Mouse (Mus musculus): ENCODE results near the gene Calcrl. TPM values are rescaled to one million over a fixed set of nuclear protein-coding genes. Genes with fewer than 3 reads are reported as not detected.
A peak's percentile ranks its signal among the peaks of the same experiment; 100 is the strongest.
"Not testable (repeated sequence)": the region's sequence is repeated elsewhere in the genome, so short reads cannot be mapped to it uniquely, and the experiment has no call there.

The Calcrl gene
- polyA plus RNA-seq, 1 experiment from 2014 or later: 38.3 TPM

GRCm38 (mm10) chr2:84441940-84442339 lies 16.7 kb upstream of the Calcrl start:
- Histone ChIP-seq H3K4me3 (replicated peaks) (no peak overlapping the region), H3K36me3 (no peaks in the 10 kb centered on the region), H3K27me3 (replicated peaks) (no peaks in the 10 kb centered on the region), H3K4me1 (no peaks in the 10 kb centered on the region), H3K27ac (no peak overlapping the region), H3K4me2 (no peak overlapping the region), H3K9ac (no peak overlapping the region), H3K9me3 (no peaks in the 10 kb centered on the region)
- no peak for ATAC-seq (ENCODE audit: insufficient read depth, low FRiP score, low read depth)
- 87% methylated on average over 5 of the region's 5 CpGs for WGBS

- Histone ChIP-seq H3K4me2 (0 out of 2 replicates have a peak overlapping the region, but pooled peaks have one; percentile 23), H3K27ac (no peak overlapping the region), H3K27me3 (replicated peaks) (no peaks in the 10 kb centered on the region), H3K4me3 (replicated peaks) (no peak overlapping the region), H3K36me3 (no peaks in the 10 kb centered on the region), H3K9me3 (no peaks in the 10 kb centered on the region), H3K4me1 (no peaks in the 10 kb centered on the region), H3K9ac (no peak overlapping the region)
- 43% methylated on average over 11 of the region's 11 CpGs for WGBS
- ATAC-seq (ENCODE audit: insufficient read depth, low FRiP score, low read depth): no peak
Measured at GRCm38 (mm10) chr2:84429724-84430123, 4.5 kb upstream of the Calcrl start.

- no peaks in the 10 kb centered on the region for H3K27me3 ChIP-seq (replicated peaks)
- WGBS: 42% methylated on average over 3 of the region's 3 CpGs
- no peak overlapping the region for H3K9ac ChIP-seq
- no peak overlapping the region for H3K4me2 ChIP-seq
- no peaks in the 10 kb centered on the region for H3K4me1 ChIP-seq
- no peak for ATAC-seq (ENCODE audit: insufficient read depth, low FRiP score, low read depth)
- H3K36me3 ChIP-seq: no peaks in the 10 kb centered on the region
- H3K27ac ChIP-seq: no peak overlapping the region
- no peak overlapping the region for H3K4me3 ChIP-seq (replicated peaks)
- no peaks in the 10 kb centered on the region for H3K9me3 ChIP-seq
Measured at GRCm38 (mm10) chr2:84428836-84429235, 3.6 kb upstream of the Calcrl start.

- Histone ChIP-seq H3K4me2 (no peak overlapping the region), H3K36me3 (no peaks in the 10 kb centered on the region), H3K4me1 (no peaks in the 10 kb centered on the region), H3K27ac (no peak overlapping the region), H3K27me3 (replicated peaks) (no peaks in the 10 kb centered on the region), H3K4me3 (replicated peaks) (no peak overlapping the region), H3K9me3 (no peaks in the 10 kb centered on the region), H3K9ac (no peak overlapping the region)
- no peak for ATAC-seq (ENCODE audit: insufficient read depth, low FRiP score, low read depth)
- 55% methylated on average over 4 of the region's 4 CpGs for WGBS
Measured at GRCm38 (mm10) chr2:84426531-84426930, 1.3 kb upstream of the Calcrl start.

GRCm38 (mm10) chr2:84416501-84416900 lies 8.7 kb downstream of the Calcrl start:
- Histone ChIP-seq H3K36me3 (peaks cover 3% of the 10 kb centered on the region; the same call in 1 of the 2 replicates), H3K27ac (no peak overlapping the region), H3K4me1 (no peaks in the 10 kb centered on the region), H3K4me3 (replicated peaks) (no peak overlapping the region), H3K9me3 (no peaks in the 10 kb centered on the region), H3K4me2 (no peak overlapping the region), H3K27me3 (replicated peaks) (no peaks in the 10 kb centered on the region), H3K9ac (no peak overlapping the region)
- 78% methylated on average over 4 of the region's 4 CpGs for WGBS
- no peak for ATAC-seq (ENCODE audit: insufficient read depth, low FRiP score, low read depth)

- Histone ChIP-seq H3K4me2 (no peak overlapping the region), H3K36me3 (peaks cover 3% of the 10 kb centered on the region; the same call in 1 of the 2 replicates), H3K9ac (no peak overlapping the region), H3K4me3 (replicated peaks) (no peak overlapping the region), H3K9me3 (no peaks in the 10 kb centered on the region), H3K27ac (no peak overlapping the region), H3K27me3 (replicated peaks) (no peaks in the 10 kb centered on the region), H3K4me1 (no peaks in the 10 kb centered on the region)
- ATAC-seq (ENCODE audit: insufficient read depth, low FRiP score, low read depth): no peak
Measured at GRCm38 (mm10) chr2:84409796-84410592, 15.2 kb downstream of the Calcrl start.

- H3K4me1 ChIP-seq: no peaks in the 10 kb centered on the region
- whole genome bisulfite sequencing: 88% methylated on average over 3 of the region's 3 CpGs
Measured at GRCm38 (mm10) chr2:84404834-84405233, 20.4 kb downstream of the Calcrl start.

GRCm38 (mm10) chr2:84402713-84403112 lies 22.5 kb downstream of the Calcrl start:
- H3K9me3 ChIP-seq: no peaks in the 10 kb centered on the region
- no peak overlapping the region for H3K4me3 ChIP-seq (replicated peaks)
- H3K4me1 ChIP-seq: no peaks in the 10 kb centered on the region
- no peak overlapping the region for H3K27ac ChIP-seq
- H3K4me2 ChIP-seq: no peak overlapping the region
- peak; percentile 65 for ATAC-seq (ENCODE audit: insufficient read depth, low FRiP score, low read depth)
- no peaks in the 10 kb centered on the region for H3K36me3 ChIP-seq
- no peak overlapping the region for H3K9ac ChIP-seq
- WGBS: 55% methylated on average over 3 of the region's 3 CpGs
- H3K27me3 ChIP-seq (replicated peaks): no peaks in the 10 kb centered on the region

More at GRCm38 (mm10) chr2:84404834-84405233, 20.4 kb downstream of the Calcrl start:
- Histone ChIP-seq H3K27me3 (replicated peaks) (no peaks in the 10 kb centered on the region), H3K27ac (no peak overlapping the region), H3K4me3 (replicated peaks) (no peak overlapping the region), H3K36me3 (no peaks in the 10 kb centered on the region), H3K9me3 (no peaks in the 10 kb centered on the region), H3K9ac (no peak overlapping the region), H3K4me2 (no peak overlapping the region)
- no peak for ATAC-seq (ENCODE audit: insufficient read depth, low FRiP score, low read depth)

GRCm38 (mm10) chr2:84396557-84396956 lies 28.7 kb downstream of the Calcrl start:
- no peak overlapping the region for H3K4me3 ChIP-seq (replicated peaks)
- no peaks in the 10 kb centered on the region for H3K4me1 ChIP-seq
- no peaks in the 10 kb centered on the region for H3K36me3 ChIP-seq
- H3K27me3 ChIP-seq (replicated peaks): no peaks in the 10 kb centered on the region
- H3K9ac ChIP-seq: no peak overlapping the region
- 69% methylated on average over 4 of the region's 4 CpGs for WGBS
- H3K27ac ChIP-seq: no peak overlapping the region
- H3K4me2 ChIP-seq: no peak overlapping the region
- H3K9me3 ChIP-seq: no peaks in the 10 kb centered on the region
- no peak for ATAC-seq (ENCODE audit: insufficient read depth, low FRiP score, low read depth)

GRCm38 (mm10) chr2:84393236-84393635 lies 32.0 kb downstream of the Calcrl start:
- H3K27me3 ChIP-seq (replicated peaks): no peaks in the 10 kb centered on the region
- H3K4me1 ChIP-seq: no peaks in the 10 kb centered on the region
- ATAC-seq (ENCODE audit: insufficient read depth, low FRiP score, low read depth): no peak

GRCm38 (mm10) chr2:84389075-84389474 lies 36.1 kb downstream of the Calcrl start:
- no peaks in the 10 kb centered on the region for H3K27me3 ChIP-seq (replicated peaks)
- no peak overlapping the region for H3K27ac ChIP-seq
- H3K4me2 ChIP-seq: no peak overlapping the region
- H3K9ac ChIP-seq: no peak overlapping the region
- no peak for ATAC-seq (ENCODE audit: insufficient read depth, low FRiP score, low read depth)
- H3K9me3 ChIP-seq: no peaks in the 10 kb centered on the region
- H3K4me3 ChIP-seq (replicated peaks): no peak overlapping the region
- no peaks in the 10 kb centered on the region for H3K36me3 ChIP-seq
- H3K4me1 ChIP-seq: 0 out of 2 replicates have a peak, but pooled peaks cover 3% of the 10 kb centered on the region

More at GRCm38 (mm10) chr2:84393236-84393635, 32.0 kb downstream of the Calcrl start:
- Histone ChIP-seq H3K9ac (no peak overlapping the region), H3K36me3 (no peaks in the 10 kb centered on the region), H3K27ac (no peak overlapping the region), H3K4me3 (replicated peaks) (no peak overlapping the region), H3K9me3 (no peaks in the 10 kb centered on the region), H3K4me2 (no peak overlapping the region)
- WGBS: 71% methylated on average over 4 of the region's 4 CpGs

GRCm38 (mm10) chr2:84388537-84388936 lies 36.7 kb downstream of the Calcrl start:
- not testable (repeated sequence) for H3K4me3 ChIP-seq (replicated peaks); H3K9ac ChIP-seq; H3K4me1 ChIP-seq; H3K4me2 ChIP-seq; H3K9me3 ChIP-seq; ATAC-seq (ENCODE audit: insufficient read depth, low FRiP score, low read depth); H3K27me3 ChIP-seq (replicated peaks); H3K36me3 ChIP-seq; H3K27ac ChIP-seq
- WGBS: 79% methylated on average over 14 of the region's 14 CpGs

Measured in stomach, embryonic 15.5 days (tissue).